Mouse (Mus musculus) spleen, adult 2 months (tissue): ENCODE results near the gene Cfap126. TPM values are rescaled to one million over a fixed set of nuclear protein-coding genes. Genes with fewer than 3 reads are reported as not detected.
"Not testable (repeated sequence)": the region's sequence is repeated elsewhere in the genome, so short reads cannot be mapped to it uniquely, and the experiment has no call there.

Source experiments
- DNase-seq, 2 experiments: peaks; one replicate each; pipeline versions ENCODE4 v3.0.0 to v3.0.0-alpha.2; 2012 to 2021; ENCODE audit warnings: low spot score in 2 of 2, low read depth in 1 of 2
- H3K27ac ChIP-seq: fragments of 200-500 bp; 2 replicates; pipeline ENCODE4 v1.5.1; 2012; ENCODE audit warnings: low read length, inconsistent platforms; ENCODE audit not compliant: insufficient read depth
- H3K27me3 ChIP-seq: fragments of 200-500 bp; 2 replicates; pipeline ENCODE4 v1.6.1; 2012; ENCODE audit warnings: mild to moderate bottlenecking, moderate library complexity, low read length, inconsistent platforms; ENCODE audit not compliant: control insufficient read depth, insufficient read depth
- H3K36me3 ChIP-seq: fragments of 200-500 bp; 2 replicates; pipeline ENCODE4 v1.6.1; 2012; ENCODE audit warnings: mild to moderate bottlenecking, low read length, inconsistent platforms; ENCODE audit not compliant: control insufficient read depth, insufficient read depth
- H3K4me1 ChIP-seq: fragments of 200-500 bp; 2 replicates; pipeline ENCODE4 v1.6.1; 2011; ENCODE audit warnings: inconsistent platforms; ENCODE audit not compliant: control insufficient read depth, insufficient read depth, insufficient read length
- H3K4me3 ChIP-seq: fragments of 200-500 bp; 2 replicates; pipeline ENCODE4 v1.5.1; 2011; ENCODE audit warnings: mild to moderate bottlenecking, inconsistent platforms; ENCODE audit not compliant: insufficient read depth, insufficient read length; ENCODE audit errors: extremely low read depth
- CTCF ChIP-seq: fragments of 200-500 bp; IDR thresholded peaks from 2 replicates; pipeline ENCODE4 v1.5.1; 2011; ENCODE audit warnings: mild to moderate bottlenecking, inconsistent platforms; ENCODE audit not compliant: insufficient read depth, insufficient read length, insufficient replicate concordance; ENCODE audit errors: extremely low read depth
- POLR2A ChIP-seq: fragments of 200-500 bp; IDR thresholded peaks from 2 replicates; pipeline ENCODE4 v1.6.1; 2011; ENCODE audit warnings: low read depth, low read length, inconsistent platforms
- WGBS: fragments of 180-500 bp; shearing (Covaris S2); methylation state at CpG from one replicate; pipeline ENCODE4 v1.1.7; 2018; 5-methylcytosine and 5-hydroxymethylcytosine counted together
- polyA plus RNA-seq: library from polyadenylated mRNA; depleted of rRNA; stranded (reverse); fragments of >200 nt; gene quantifications from 2 replicates; pipeline ENCODE4 v1.2.3, GENCODE M21; 2012; rRNA removed

Gene Cfap126
- 2.4 and 3.4 TPM in 2 replicates for polyA plus RNA-seq

GRCm38 (mm10) chr1:171113873-171114299 lies at the start of gene Cfap126:
Cfap126 (plus strand) TSS chr1:171113918.
- peak in 1 of 2 experiments; percentile 40 for DNase-seq
- TF ChIP-seq POLR2A, result no peak; the same call in 1 of the 2 replicates
- TF ChIP-seq CTCF, result no peak
- Histone ChIP-seq H3K4me1 (peaks cover 6% of the 10 kb centered on the region; the same call in 1 of the 2 replicates), H3K27ac (peak within 1 kb of the TSS; percentile 64), H3K4me3 (peak within 1 kb of the TSS; percentile 69), H3K27me3 (no peaks in the 10 kb centered on the region), H3K36me3 (no peaks in the 10 kb centered on the region)
- WGBS, result under 1% methylated on average over 24 of the region's 24 CpGs

GRCm38 (mm10) chr1:171064491-171065242 lies 49.1 kb upstream of the Cfap126 start, which contains the start of gene Fcgr3:
Fcgr3 (minus strand) TSS chr1:171064935.
- H3K4me1 ChIP-seq, H3K27ac ChIP-seq, H3K27me3 ChIP-seq, H3K36me3 ChIP-seq: not testable (repeated sequence)
- peak in 1 of 2 experiments; percentile 56 for DNase-seq
- WGBS, result 3% methylated on average over 43 of the region's 75 CpGs
- H3K4me3 ChIP-seq, result peak within 1 kb of the TSS; percentile 47

GRCm38 (mm10) chr1:171065243-171065587 lies 48.5 kb upstream of the Cfap126 start:
- not testable (repeated sequence) for H3K36me3 ChIP-seq, H3K27me3 ChIP-seq, H3K27ac ChIP-seq, H3K4me3 ChIP-seq, H3K4me1 ChIP-seq
- DNase-seq, result peak in 1 of 2 experiments; percentile 23
- WGBS, result 3% methylated on average over 24 of the region's 35 CpGs

GRCm38 (mm10) chr1:171065768-171066167 lies 48.0 kb upstream of the Cfap126 start:
- WGBS, result 14% methylated on average over 31 of the region's 45 CpGs
- H3K4me1 ChIP-seq, H3K27me3 ChIP-seq, H3K36me3 ChIP-seq, H3K4me3 ChIP-seq, H3K27ac ChIP-seq: not testable (repeated sequence)
- DNase-seq, result peak in 1 of 2 experiments; percentile 35

GRCm38 (mm10) chr1:171066583-171066982 lies 47.1 kb upstream of the Cfap126 start:
- 34% methylated on average over 3 of the region's 10 CpGs for WGBS

GRCm38 (mm10) chr1:171067928-171068327 lies 45.8 kb upstream of the Cfap126 start:
- H3K27ac ChIP-seq, DNase-seq, H3K4me1 ChIP-seq, H3K27me3 ChIP-seq, H3K36me3 ChIP-seq, H3K4me3 ChIP-seq: not testable (repeated sequence)
- WGBS, result 43% methylated on average over 5 of the region's 5 CpGs

More at GRCm38 (mm10) chr1:171066583-171066982, 47.1 kb upstream of the Cfap126 start:
- H3K4me3 ChIP-seq, H3K36me3 ChIP-seq, H3K4me1 ChIP-seq, H3K27me3 ChIP-seq, DNase-seq, H3K27ac ChIP-seq: not testable (repeated sequence)

GRCm38 (mm10) chr1:171069508-171069907 lies 44.2 kb upstream of the Cfap126 start:
- WGBS, result 64% methylated on average over 3 of the region's 3 CpGs
- H3K36me3 ChIP-seq, DNase-seq, H3K4me3 ChIP-seq, H3K4me1 ChIP-seq, H3K27ac ChIP-seq, H3K27me3 ChIP-seq: not testable (repeated sequence)

- not testable (repeated sequence) for DNase-seq, H3K4me3 ChIP-seq, H3K36me3 ChIP-seq, H3K27ac ChIP-seq, H3K4me1 ChIP-seq, H3K27me3 ChIP-seq
- WGBS, result 25% methylated on average over 16 of the region's 16 CpGs
Observed at GRCm38 (mm10) chr1:171070879-171071278, 42.8 kb upstream of the Cfap126 start.

GRCm38 (mm10) chr1:171071726-171072125 lies 42.0 kb upstream of the Cfap126 start:
- WGBS, result no CpG with 5 or more reads among the region's 35 CpGs
- H3K4me1 ChIP-seq, H3K27ac ChIP-seq, H3K27me3 ChIP-seq, H3K36me3 ChIP-seq, H3K4me3 ChIP-seq, DNase-seq: not testable (repeated sequence)

GRCm38 (mm10) chr1:171072217-171072616 lies 41.5 kb upstream of the Cfap126 start:
- H3K27me3 ChIP-seq, H3K27ac ChIP-seq, DNase-seq, H3K4me3 ChIP-seq, H3K4me1 ChIP-seq, H3K36me3 ChIP-seq: not testable (repeated sequence)
- no CpG with 5 or more reads among the region's 45 CpGs for WGBS

- not testable (repeated sequence) for H3K27ac ChIP-seq, DNase-seq, H3K36me3 ChIP-seq, H3K4me3 ChIP-seq, H3K4me1 ChIP-seq, H3K27me3 ChIP-seq
- WGBS, result 36% methylated on average over 6 of the region's 10 CpGs
Observed at GRCm38 (mm10) chr1:171074283-171074682, 39.4 kb upstream of the Cfap126 start.
